Mouse (Mus musculus) lung, postnatal 36 days (tissue): ENCODE measurements at regions not wholly inside any gene's neighbourhood (a gene's known extent, or its start where the extent isn't known, plus 50 kb on each side); places are given as distances from the start of the nearest gene placed in this dataset.
"Not testable (repeated sequence)": the region's sequence is repeated elsewhere in the genome, so short reads cannot be mapped to it uniquely, and the experiment has no call there.

Source experiments
- DNase-seq: peaks from one replicate; pipeline ENCODE4 v3.0.0; 2022; ENCODE audit warnings: mixed read lengths

DNA sequence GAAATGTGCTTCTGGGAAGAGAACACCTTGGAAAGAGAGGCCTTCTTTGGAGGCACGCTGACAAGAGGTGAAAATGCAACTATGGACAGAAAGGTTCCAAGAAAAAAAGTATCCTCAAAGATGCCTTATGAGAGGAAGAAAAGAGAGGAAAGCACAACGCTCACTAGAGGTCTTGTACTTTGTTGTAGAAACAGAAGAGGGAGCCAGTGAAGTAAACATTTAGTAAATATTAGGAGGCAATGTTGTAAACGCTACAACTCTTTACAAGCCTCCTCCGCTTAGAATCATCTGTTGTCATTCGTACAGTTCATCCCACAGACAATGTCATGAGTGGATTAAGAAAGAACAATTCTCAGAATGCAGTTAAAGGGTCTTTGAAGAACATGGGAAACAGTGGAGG is 77.4 kb downstream of the Tfpi2 start:
- peak; percentile 15 for DNase-seq

DNA sequence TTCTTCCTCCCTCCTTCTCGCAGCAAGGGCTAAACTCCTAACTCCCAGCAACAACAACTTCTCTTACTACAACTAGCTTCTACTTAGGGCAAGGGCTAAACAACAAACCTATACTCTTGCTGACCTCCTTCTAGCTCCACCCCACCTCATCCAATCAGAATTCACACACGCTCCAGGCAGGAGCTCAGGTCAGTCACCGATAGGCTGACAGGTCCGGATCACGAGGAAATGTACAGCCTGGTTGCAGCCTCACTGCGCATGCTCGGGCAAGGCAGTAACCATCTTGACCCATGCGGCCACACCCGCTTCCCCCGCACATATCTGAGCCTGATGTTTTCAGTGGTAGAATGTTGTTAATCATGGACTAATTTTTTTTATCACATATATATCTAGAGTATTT is 84.0 kb downstream of the Tfpi2 start:
- DNase-seq: no peak

GRCm38 (mm10) chr6:3875816-3876215 is 111.3 kb upstream of the Calcr start:
- not testable (repeated sequence) for DNase-seq

- DNase-seq: not testable (repeated sequence)
Measured at GRCm38 (mm10) chr6:3874826-3875225, 110.3 kb upstream of the Calcr start.

DNA sequence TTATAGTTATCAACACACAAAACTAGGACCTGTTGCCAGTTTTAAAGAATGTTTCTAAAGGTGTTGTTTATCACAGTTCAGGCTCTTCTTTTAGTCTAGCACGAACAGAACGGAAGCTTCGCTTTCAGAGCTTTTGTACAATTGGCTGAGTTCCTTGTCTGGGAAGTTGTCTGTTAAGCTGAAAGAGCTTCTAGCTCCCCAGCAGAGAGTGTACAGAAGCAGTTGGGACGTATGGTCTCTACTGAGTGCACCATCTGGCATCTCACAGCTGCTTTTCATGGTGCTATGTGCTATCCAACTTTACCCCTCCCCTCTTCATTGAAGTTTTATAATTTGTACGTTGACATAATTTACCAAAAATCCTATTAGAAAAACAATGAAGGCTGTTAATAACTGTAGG is 96.5 kb upstream of the Calcr start:
- no peak for DNase-seq

DNA sequence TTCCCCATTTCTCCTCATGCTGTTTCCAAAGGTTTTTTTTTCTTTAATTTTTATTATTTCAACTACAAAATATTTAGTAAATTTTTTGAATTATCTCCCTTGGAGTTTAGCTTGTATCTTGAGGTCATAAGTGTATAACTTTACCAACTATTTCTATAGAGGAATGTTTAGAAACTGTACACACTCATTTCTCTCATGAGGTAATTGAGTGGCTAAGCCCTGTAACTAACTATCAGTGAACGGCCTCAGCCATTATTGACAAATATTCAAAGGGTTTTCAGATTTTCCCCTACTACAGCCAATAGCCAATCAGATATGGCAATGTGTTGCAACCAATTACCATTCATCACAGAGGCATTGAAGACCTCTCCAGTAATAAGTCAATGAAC is 96.1 kb upstream of the Calcr start:
- no peak for DNase-seq

DNA sequence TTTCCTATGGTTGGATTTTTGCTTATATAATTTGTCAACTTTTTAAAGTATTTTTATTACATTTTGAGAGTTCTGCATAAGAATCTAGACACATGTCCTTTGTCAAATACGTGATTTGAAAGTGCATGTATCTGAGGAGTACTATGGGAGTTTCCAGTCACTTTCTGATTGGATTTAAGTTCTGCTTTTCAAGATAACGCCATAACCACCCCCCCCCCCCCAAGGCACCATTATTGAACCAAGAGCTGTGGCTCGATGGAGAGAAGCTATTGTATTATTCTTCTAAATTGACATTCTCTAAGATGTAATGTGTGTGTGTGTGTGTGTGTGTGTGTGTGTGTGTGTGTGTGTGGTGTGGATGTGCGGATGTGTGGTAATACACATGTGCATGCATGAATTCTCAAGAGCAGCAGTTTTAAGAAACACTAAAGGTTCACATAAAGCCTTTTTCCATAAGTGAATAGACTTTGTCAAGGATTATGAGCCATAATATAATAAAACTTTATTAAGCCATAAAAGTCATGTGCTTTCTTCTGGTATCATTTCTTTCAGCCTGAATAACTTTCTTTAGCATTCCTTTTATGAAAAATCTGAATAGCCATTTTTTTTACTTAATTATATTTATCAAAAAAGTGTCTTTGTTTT is 95.5 kb upstream of the Calcr start:
- no peak for DNase-seq

GRCm38 (mm10) chr6:3850146-3850545 is 85.6 kb upstream of the Calcr start:
- no peak for DNase-seq
